Mouse (Mus musculus) E14TG2a.4 (cell line): Measurements from ENCODE around the gene Mfn2.

Experiments used
- H3K27me3 ChIP-seq: 2 replicates; pipeline ENCODE4 v1.6.1; 2014; ENCODE audit warnings: low read length, control low read depth; ENCODE audit not compliant: insufficient read depth
- H3K36me3 ChIP-seq: 2 replicates; pipeline ENCODE4 v1.6.1; 2014; ENCODE audit warnings: low read length, control low read depth; ENCODE audit not compliant: insufficient read depth
- H3K4me1 ChIP-seq: replicated peaks from 2 replicates; pipeline ENCODE4 v1.6.1; 2014; ENCODE audit warnings: low read depth, low read length, control low read depth
- H3K4me3 ChIP-seq: replicated peaks from 2 replicates; pipeline ENCODE4 v1.5.1; 2014; ENCODE audit warnings: mild to moderate bottlenecking, low read length
- H3K9me3 ChIP-seq: 2 replicates; pipeline ENCODE4 v1.6.1; 2014; ENCODE audit warnings: low read length, control low read depth
- CTCF ChIP-seq: conservative IDR thresholded peaks from 2 replicates; pipeline ENCODE4 v1.5.1; 2014; ENCODE audit warnings: low read length
- NANOG ChIP-seq: IDR thresholded peaks from 2 replicates; pipeline ENCODE4 v1.6.1; 2014; ENCODE audit warnings: borderline replicate concordance, low read length, mixed read lengths
- POU5F1 ChIP-seq: IDR thresholded peaks from 2 replicates; pipeline ENCODE4 v1.6.1; 2014; ENCODE audit warnings: low read length, borderline replicate concordance

Mfn2 gene

DNA sequence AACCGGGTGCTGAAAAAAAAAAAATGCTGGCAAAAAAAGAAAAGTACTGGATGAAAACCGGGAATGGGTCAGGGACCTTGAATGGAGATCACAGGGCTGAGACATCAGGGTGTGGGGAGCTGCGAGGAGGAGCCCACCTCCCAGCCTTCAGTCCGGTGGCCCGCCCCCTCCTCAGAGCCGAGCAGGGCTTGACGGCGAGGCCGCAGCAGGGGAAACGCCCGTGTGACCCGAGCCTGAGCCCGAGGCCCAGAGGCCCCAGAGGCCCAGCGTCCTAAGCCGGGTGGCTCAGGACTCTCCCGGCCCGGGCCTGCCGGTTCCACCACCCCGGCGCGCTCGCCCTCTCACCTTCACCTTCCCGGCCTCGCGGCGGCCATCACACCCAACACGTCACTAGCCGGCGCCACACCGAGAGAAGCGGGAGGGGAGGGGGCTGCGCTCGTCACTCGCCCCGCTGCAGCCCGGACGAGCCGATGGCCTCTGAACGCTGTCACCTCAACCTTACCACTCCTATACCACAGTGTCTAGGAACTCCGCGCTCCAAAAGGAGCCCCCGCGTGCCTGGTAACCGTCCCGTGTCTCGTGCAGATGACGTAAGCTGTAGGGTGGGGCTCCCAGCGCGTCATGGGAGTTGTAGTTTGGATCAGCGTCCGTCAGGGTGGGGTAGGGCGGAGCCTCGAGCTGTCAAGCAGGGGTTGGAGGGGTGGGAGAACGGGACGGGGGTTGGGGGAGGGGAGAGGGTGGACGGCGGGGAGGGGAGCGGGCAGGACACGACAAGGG is at the start of gene Mfn2:
Gene Mfn2 (minus strand): TSS at position 392 of the 777 bp plus-strand sequence.
- Histone ChIP-seq H3K4me3 (peak within 1 kb of the TSS; percentile 96), H3K27me3 (no peaks in the 10 kb centered on the region), H3K4me1 (peaks cover 26% of the 10 kb centered on the region), H3K9me3 (no peaks in the 10 kb centered on the region), H3K36me3 (peaks cover 35% of the 10 kb centered on the region)
- no peak for TF ChIP-seq POU5F1
- no peak for TF ChIP-seq CTCF
- TF ChIP-seq NANOG: no peak

DNA sequence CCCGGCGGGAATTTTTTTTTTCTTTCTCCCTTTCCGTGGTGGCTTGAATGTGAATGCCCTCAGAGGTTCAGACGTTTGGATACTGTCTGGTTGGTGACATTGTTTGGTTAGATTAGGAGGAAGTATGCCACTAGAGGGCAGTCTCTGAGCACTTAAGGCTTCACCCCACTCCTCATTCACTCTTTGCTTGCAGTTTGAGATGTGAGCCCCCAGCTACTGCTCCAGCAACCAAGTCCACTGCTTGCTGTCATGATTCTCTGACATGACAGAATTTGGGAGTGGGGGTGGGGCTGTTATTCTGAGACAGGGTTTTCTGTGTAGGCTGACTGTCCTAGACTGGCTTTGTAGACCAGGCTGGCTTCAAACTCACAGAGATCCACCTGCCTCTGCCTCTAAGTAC is 49.1 kb upstream of the Mfn2 start:
- Histone ChIP-seq H3K9me3 (no peaks in the 10 kb centered on the region), H3K36me3 (peaks cover 1% of the 10 kb centered on the region; the same call in 1 of the 2 replicates), H3K4me1 (0 out of 2 replicates have a peak, but pooled peaks cover 5% of the 10 kb centered on the region), H3K27me3 (peaks cover 16% of the 10 kb centered on the region), H3K4me3 (no peak overlapping the region)
- peak; percentile 52 for TF ChIP-seq CTCF
- no peak for TF ChIP-seq POU5F1

DNA sequence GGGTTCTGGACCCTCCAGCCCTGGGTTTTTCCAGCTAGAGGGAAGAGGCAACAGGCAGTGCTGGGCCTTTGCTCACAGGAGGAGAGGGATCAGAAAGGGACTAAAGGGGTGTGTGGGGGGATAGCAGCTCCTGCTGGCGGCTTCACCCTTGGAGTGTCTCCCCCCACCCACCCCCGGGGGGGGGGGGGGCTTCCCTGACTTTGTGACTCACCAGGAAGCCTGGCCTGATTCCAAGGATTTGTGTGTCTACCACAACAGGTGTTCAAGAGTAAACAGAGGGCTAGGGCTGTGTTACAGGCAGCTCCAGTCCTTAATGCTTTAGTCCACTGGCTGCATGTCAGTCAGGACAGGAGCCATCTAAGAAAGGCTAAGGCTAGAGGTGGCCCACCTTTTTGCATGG is 43.0 kb upstream of the Mfn2 start:
- no peak for TF ChIP-seq POU5F1
- TF ChIP-seq CTCF: no peak
- no peak for TF ChIP-seq NANOG
- H3K4me1 ChIP-seq: peaks cover 40% of the 10 kb centered on the region
- peaks cover 60% of the 10 kb centered on the region for H3K36me3 ChIP-seq
- H3K9me3 ChIP-seq: no peaks in the 10 kb centered on the region
- no peaks in the 10 kb centered on the region for H3K27me3 ChIP-seq
- no peak overlapping the region for H3K4me3 ChIP-seq

DNA sequence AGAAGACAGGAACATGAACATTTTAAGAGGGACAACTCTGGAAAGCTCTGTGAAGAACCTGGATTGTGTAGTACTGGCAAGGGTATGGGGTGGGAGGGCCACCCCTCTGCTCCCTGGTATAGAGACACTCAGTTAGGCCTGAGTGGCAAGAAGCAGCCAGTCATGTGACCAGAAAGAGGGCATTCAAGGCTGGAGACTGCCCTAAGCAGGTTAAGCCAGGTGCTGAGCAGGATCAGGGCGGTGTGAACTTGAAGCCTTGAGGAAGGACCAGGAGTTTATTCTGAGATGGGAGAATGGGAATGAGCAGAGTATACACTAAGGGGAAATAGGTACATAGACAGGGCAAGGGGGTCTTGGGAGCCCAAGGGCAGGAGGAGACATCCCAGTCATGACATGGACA is 38.5 kb upstream of the Mfn2 start:
- Histone ChIP-seq H3K9me3 (no peaks in the 10 kb centered on the region), H3K4me3 (no peak overlapping the region), H3K36me3 (peaks cover 59% of the 10 kb centered on the region), H3K27me3 (no peaks in the 10 kb centered on the region), H3K4me1 (peaks cover 70% of the 10 kb centered on the region)
- TF ChIP-seq NANOG (no peak), POU5F1 (no peak), CTCF (no peak)

DNA sequence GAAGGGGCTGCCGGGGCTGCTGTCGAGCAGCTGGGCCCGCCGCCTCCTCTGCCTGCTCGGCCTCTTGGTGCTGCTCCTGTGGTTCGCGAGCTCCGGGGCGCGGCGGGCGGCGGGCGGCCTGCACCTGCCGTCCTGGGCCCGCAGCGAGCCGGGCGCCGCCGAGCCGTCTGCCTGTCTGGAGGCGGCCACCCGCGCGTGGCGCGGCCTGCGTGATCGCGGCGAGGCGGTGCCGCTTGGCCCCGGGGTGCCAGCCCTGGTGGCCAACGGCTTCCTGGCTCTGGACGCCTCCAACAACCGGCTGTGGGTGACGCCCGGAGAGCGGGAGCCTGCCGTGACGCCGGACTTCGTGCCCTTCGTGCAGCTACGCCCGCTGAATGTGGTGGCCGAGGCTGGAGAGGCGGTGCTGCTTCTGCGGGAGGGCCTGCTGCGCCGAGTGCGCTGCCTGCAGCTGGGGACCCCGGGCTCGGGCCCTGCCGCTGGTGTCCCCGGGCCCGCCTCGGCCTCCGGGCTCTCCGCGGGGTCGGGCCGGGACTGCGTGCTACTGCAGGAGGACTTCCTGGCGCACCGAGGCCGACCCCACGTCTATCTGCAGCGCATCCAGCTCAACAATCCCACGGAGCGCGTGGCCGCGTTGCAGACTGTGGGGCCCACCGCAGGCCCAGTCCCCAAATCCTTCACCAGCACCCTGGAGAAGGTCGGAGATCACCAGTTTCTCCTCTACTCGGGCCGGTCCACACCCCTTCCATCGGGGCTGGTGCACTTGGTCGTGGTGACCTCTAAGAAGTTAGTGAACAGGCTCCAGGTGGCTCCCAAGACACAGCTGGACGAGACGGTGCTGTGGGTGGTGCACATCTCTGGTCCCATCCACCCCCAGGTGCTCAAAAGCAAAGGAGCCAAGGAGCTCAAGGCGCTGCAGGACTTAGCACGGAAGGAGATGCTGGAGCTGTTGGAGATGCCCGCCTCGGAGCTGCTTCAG is 36.8 kb upstream of the Mfn2 start:
- Histone ChIP-seq H3K4me1 (peaks cover 70% of the 10 kb centered on the region), H3K9me3 (no peaks in the 10 kb centered on the region), H3K27me3 (0 out of 2 replicates have a peak, but pooled peaks cover 2% of the 10 kb centered on the region), H3K36me3 (peaks cover 42% of the 10 kb centered on the region), H3K4me3 (peak overlapping the region; percentile 93)
- TF ChIP-seq NANOG (no peak), CTCF (no peak), POU5F1 (no peak)

DNA sequence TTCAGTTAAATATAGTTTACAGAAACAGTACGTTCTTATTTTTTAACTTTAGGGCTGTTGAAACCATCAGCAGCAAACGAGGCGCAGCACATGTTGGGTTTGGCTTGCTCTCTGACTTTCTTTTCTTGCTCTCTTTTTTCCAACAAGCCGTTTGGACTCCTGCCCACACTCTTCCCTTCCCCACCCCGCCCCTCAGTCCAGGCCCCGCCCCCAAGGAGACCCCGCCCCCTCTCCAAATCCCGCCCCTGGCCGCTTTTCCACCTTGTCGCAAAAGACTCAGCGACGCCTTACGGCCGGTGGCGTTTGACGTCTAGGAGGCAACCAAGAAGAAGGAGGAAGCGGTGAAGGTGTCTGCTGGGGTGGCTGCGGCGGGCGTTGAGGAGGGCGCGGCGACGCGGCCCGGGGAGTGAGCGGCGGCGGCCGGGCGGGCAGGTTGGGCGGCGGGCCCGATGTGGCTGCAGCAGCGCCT is 36.1 kb upstream of the Mfn2 start, which contains the start of gene 2510039O18Rik:
Gene 2510039O18Rik (plus strand): TSS at position 320 of the 469 bp plus-strand sequence.
- Histone ChIP-seq H3K36me3 (peaks cover 35% of the 10 kb centered on the region), H3K27me3 (peaks cover 8% of the 10 kb centered on the region; the same call in 1 of the 2 replicates), H3K4me1 (peaks cover 70% of the 10 kb centered on the region), H3K9me3 (no peaks in the 10 kb centered on the region), H3K4me3 (peak within 1 kb of the TSS; percentile 93)
- TF ChIP-seq NANOG (no peak), POU5F1 (no peak), CTCF (no peak)

DNA sequence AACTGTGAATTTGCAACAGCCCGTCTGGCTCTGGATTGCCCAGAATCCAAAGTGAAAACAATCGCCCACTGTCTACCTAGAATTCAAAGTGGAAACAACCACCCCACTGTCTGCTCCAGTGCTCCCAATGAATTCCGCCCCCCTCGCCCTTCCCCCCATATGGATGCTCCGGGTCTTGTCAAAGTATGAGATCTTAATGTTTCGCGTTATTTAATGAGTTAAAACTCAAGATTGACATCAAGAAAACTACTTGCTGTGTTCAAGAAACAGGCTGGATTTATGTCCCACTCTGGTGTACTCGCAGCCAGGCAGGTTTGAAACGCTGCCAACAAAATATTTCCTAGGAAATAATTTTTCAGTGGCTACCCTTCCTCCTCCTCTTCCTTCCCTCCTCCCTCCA is 35.6 kb upstream of the Mfn2 start:
- TF ChIP-seq NANOG (no peak), CTCF (no peak), POU5F1 (no peak)
- Histone ChIP-seq H3K36me3 (peaks cover 30% of the 10 kb centered on the region), H3K4me1 (peaks cover 74% of the 10 kb centered on the region), H3K9me3 (no peaks in the 10 kb centered on the region), H3K4me3 (peak overlapping the region; percentile 23; the same call in 1 of the 2 replicates), H3K27me3 (peaks cover 8% of the 10 kb centered on the region; the same call in 1 of the 2 replicates)

DNA sequence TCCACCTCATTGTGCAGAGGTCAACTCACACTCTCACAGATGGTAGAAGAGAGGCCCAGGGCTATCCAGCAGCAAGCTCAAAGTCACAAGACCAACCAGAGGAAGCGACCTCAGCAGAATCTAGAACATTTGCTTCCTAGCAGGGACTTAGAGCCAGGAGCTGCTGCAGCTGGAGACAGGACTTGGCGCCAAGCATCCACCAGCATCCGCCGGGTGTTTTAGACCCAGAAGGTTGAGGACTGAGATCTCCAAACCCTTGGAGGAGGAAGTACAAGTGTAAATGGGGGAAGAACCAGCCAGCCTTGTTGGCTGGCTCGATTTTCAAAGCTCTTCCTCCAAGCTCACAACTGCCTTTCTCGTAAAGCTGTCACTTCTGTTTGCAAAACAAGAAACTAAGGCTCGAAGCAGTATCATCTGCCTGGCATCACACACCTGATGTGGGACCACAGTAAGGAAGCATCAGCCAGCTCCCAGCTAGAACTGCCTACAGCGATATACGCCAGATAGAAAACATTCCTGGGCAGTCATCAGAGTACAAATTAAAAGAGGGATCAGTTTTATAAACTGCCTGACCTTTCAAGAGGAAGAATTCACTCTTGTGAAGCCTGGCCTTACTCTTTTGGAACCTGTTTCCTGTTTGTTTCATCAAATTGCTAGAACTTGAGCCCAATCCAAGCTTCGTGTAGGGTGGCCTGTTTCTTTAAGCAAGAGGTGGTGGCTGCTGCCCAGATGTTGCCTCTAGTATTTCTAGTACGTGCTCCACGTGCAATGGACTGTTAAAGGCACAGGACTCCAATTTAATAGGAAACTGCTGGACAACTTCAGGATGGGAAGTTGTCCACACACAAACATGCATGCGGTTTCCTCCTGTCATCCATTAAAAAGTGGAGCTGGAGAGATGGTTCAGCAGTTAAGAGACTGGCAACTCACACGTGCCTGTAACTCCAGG is 33.9 kb upstream of the Mfn2 start:
- no peak for TF ChIP-seq CTCF
- TF ChIP-seq POU5F1: no peak
- no peak for TF ChIP-seq NANOG
- Histone ChIP-seq H3K36me3 (peaks cover 13% of the 10 kb centered on the region), H3K4me3 (peak overlapping the region; percentile 33; the same call in 1 of the 2 replicates), H3K4me1 (peaks cover 79% of the 10 kb centered on the region), H3K27me3 (peaks cover 8% of the 10 kb centered on the region; the same call in 1 of the 2 replicates), H3K9me3 (no peaks in the 10 kb centered on the region)
